Mouse (Mus musculus): Measurements from ENCODE around the gene Psen2.

GRCm38 (mm10) chr1:180312792-180313311, 49.6 kb upstream of the Psen2 start:
- no peak for TF ChIP-seq CTCF (IDR thresholded peaks at IDR 0.05)
- TF ChIP-seq EP300 (IDR thresholded peaks at IDR 0.05) = peak; percentile 18; the same call in 1 of the 2 replicates

Measured in lung, postnatal 0 days (tissue).